9 mouse cellular contexts compared by ENCODE assay signal in the genomic region with DNA sequence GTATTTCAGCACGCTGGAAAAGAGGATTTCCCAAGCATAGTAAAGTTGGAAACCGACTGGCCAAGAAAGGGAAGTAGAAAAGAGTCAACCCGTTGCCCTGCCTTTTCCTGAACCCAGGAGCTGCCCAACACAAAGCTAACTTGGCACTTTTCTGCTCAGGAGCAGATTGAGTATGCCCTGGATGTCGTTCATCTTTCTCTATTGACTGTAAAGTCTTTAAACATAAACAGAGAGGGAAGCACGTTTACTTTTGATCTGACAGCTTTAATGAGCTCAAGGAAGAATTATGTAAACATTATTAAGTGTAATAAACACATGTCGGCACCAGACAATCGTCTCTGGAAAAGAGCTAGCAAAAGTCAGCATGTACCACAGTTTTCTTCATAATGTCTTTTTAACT.
A peak's percentile ranks its signal among the peaks of the same experiment; 100 is the strongest.
DNase-seq lines count a peak whose midpoint lies in the region; ATAC-seq and TF ChIP-seq lines count a peak whose summit lies in the region.
"Had no signal": no experiment of that assay in that cellular context is flagged by ENCODE, and none has a peak within 500 bp of the region (broad histone marks: within the 10 kb centered on the region; RNA-seq: fewer than 3 reads in every experiment).

No protein-coding gene starts in this region.

- no peaks in the 10 kb centered on the region for H3K79me2 ChIP-seq in heart, adult 2 months (replicated peaks; ENCODE audit: control insufficient read depth, insufficient read depth, low read length)

- peak overlapping the region; percentile 55 for H3K4me3 ChIP-seq in heart, embryonic 16.5 days (ENCODE audit: low read length)
- no peak overlapping the region for H3K4me3 ChIP-seq in heart, adult 2 months
- peak overlapping the region; percentile 50; the same call in 1 of the 2 replicates for H3K4me3 ChIP-seq in forebrain, embryonic 12.5 days (replicated peaks)
- H3K4me3 ChIP-seq in limb, embryonic 14.5 days (replicated peaks; ENCODE audit: low read length): peak overlapping the region; percentile 44
- H3K4me3 ChIP-seq in midbrain, embryonic 15.5 days: peak overlapping the region; percentile 54

- H3K9me3 ChIP-seq in heart, embryonic 16.5 days (replicated peaks; ENCODE audit: control insufficient read depth, low read length): no peaks in the 10 kb centered on the region
- no peaks in the 10 kb centered on the region for H3K9me3 ChIP-seq in forebrain, embryonic 12.5 days
- H3K9me3 ChIP-seq in limb, embryonic 14.5 days (ENCODE audit: control insufficient read depth, low read length): no peaks in the 10 kb centered on the region
- H3K9me3 ChIP-seq in midbrain, embryonic 15.5 days: no peaks in the 10 kb centered on the region

- no peak overlapping the region for H3K27ac ChIP-seq in heart, embryonic 16.5 days (ENCODE audit: low read length)
- no peak overlapping the region for H3K27ac ChIP-seq in heart, adult 2 months
- no peak overlapping the region for H3K27ac ChIP-seq in forebrain, embryonic 12.5 days
- H3K27ac ChIP-seq in limb, embryonic 14.5 days (replicated peaks; ENCODE audit: low read depth, low read length): no peak overlapping the region
- H3K27ac ChIP-seq in midbrain, embryonic 15.5 days: no peak overlapping the region

- H3K9ac ChIP-seq in heart, embryonic 16.5 days (ENCODE audit: low read length): no peak overlapping the region
- no peak overlapping the region for H3K9ac ChIP-seq in heart, adult 2 months (ENCODE audit: low read depth, low read length)
- no peak overlapping the region for H3K9ac ChIP-seq in forebrain, embryonic 12.5 days
- H3K9ac ChIP-seq in limb, embryonic 14.5 days (ENCODE audit: low read depth, low read length, severe bottlenecking): no peak overlapping the region
- peak overlapping the region; percentile 50; the same call in 1 of the 2 replicates for H3K9ac ChIP-seq in midbrain, embryonic 15.5 days

- H3K36me3 ChIP-seq in heart, embryonic 16.5 days (ENCODE audit: control insufficient read depth, insufficient read depth): no peaks in the 10 kb centered on the region
- H3K36me3 ChIP-seq in heart, adult 2 months (ENCODE audit: control insufficient read depth, insufficient read depth, low read length): no peaks in the 10 kb centered on the region
- H3K36me3 ChIP-seq in forebrain, embryonic 12.5 days (replicated peaks): no peaks in the 10 kb centered on the region
- no peaks in the 10 kb centered on the region for H3K36me3 ChIP-seq in limb, embryonic 14.5 days (ENCODE audit: control insufficient read depth, insufficient read depth, low read length)
- H3K36me3 ChIP-seq in midbrain, embryonic 15.5 days (replicated peaks): no peaks in the 10 kb centered on the region

- intact Hi-C loops in heart, adult 2 months (cut with DNase I): no loop called here

- no peak for TF ChIP-seq EP300 in heart, adult 2 months (IDR thresholded peaks at IDR 0.05; ENCODE audit: insufficient read depth, low read depth, low read length)

- TF ChIP-seq CTCF in heart, adult 2 months (IDR thresholded peaks at IDR 0.05): no peak

- 28% methylated on average over 7 of the region's 7 CpGs for WGBS in heart, embryonic 16.5 days
- 33% methylated on average over 7 of the region's 7 CpGs for WGBS in heart, adult 2 months
- 48% methylated on average over 7 of the region's 7 CpGs for WGBS in forebrain, embryonic 12.5 days
- WGBS in limb, embryonic 14.5 days: 5% methylated on average over 7 of the region's 7 CpGs
- 38% methylated on average over 7 of the region's 7 CpGs for WGBS in midbrain, embryonic 15.5 days

- no peak for DNase-seq in heart, adult 2 months
- no peak for DNase-seq in limb, embryonic 14.5 days (ENCODE audit: low spot score)
- DNase-seq in adrenal gland, postnatal 25 days: no peak

- no peak for TF ChIP-seq POLR2A in heart, adult 2 months (IDR thresholded peaks at IDR 0.05; ENCODE audit: insufficient read depth, low read depth, low read length)
- TF ChIP-seq POLR2A in limb, embryonic 14.5 days (IDR thresholded peaks at IDR 0.05; ENCODE audit: borderline replicate concordance, extremely low read depth, insufficient read depth, insufficient read length): no peak

- H3K4me2 ChIP-seq in heart, embryonic 16.5 days (ENCODE audit: low read depth, low read length): peak overlapping the region; percentile 84
- H3K4me2 ChIP-seq in forebrain, embryonic 12.5 days: peak overlapping the region; percentile 88
- H3K4me2 ChIP-seq in limb, embryonic 14.5 days (replicated peaks; ENCODE audit: low read depth, low read length, severe bottlenecking): peak overlapping the region; percentile 88
- peak overlapping the region; percentile 93 for H3K4me2 ChIP-seq in midbrain, embryonic 15.5 days

- peaks cover 14% of the 10 kb centered on the region for H3K27me3 ChIP-seq in heart, embryonic 16.5 days (ENCODE audit: control insufficient read depth, insufficient read depth, low read length)
- no peaks in the 10 kb centered on the region; the same call in 1 of the 2 replicates for H3K27me3 ChIP-seq in heart, adult 2 months (ENCODE audit: control insufficient read depth, insufficient read depth, low read length)
- H3K27me3 ChIP-seq in forebrain, embryonic 12.5 days: peaks cover 17% of the 10 kb centered on the region
- 0 out of 2 replicates have a peak, but pooled peaks cover 16% of the 10 kb centered on the region for H3K27me3 ChIP-seq in limb, embryonic 14.5 days (ENCODE audit: control insufficient read depth, insufficient read depth, low read length)
- H3K27me3 ChIP-seq in midbrain, embryonic 15.5 days (replicated peaks): no peaks in the 10 kb centered on the region
- H3K27me3 ChIP-seq: CH12.LX had no signal

- H3K4me1 ChIP-seq in heart, embryonic 16.5 days (ENCODE audit: control insufficient read depth, insufficient read depth, low read length): peaks cover 8% of the 10 kb centered on the region; the same call in 1 of the 2 replicates
- H3K4me1 ChIP-seq in heart, adult 2 months (ENCODE audit: control insufficient read depth, insufficient read depth, low read length): no peaks in the 10 kb centered on the region
- peaks cover 10% of the 10 kb centered on the region for H3K4me1 ChIP-seq in forebrain, embryonic 12.5 days
- H3K4me1 ChIP-seq in limb, embryonic 14.5 days (ENCODE audit: control insufficient read depth, insufficient read depth, low read length): peaks cover 2% of the 10 kb centered on the region
- H3K4me1 ChIP-seq in midbrain, embryonic 15.5 days: peaks cover 13% of the 10 kb centered on the region

- ATAC-seq in heart, embryonic 16.5 days (replicated peaks; ENCODE audit: extremely low read depth, insufficient read depth, low FRiP score): no peak
- ATAC-seq in forebrain, embryonic 12.5 days (ENCODE audit: low FRiP score): peak; percentile 7; the same call in 1 of the 2 replicates
- no peak for ATAC-seq in limb, embryonic 14.5 days (ENCODE audit: low FRiP score, low read depth)
- ATAC-seq in midbrain, embryonic 15.5 days (replicated peaks): peak; percentile 9; the same call in 1 of the 2 replicates
- no peak for ATAC-seq in cerebellum, adult (ENCODE audit: insufficient number of reproducible peaks, low FRiP score, low TSS enrichment)
- no peak for ATAC-seq in frontal cortex, adult (ENCODE audit: low TSS enrichment)

Comparison
In these comparisons a context has a peak if more than half of its experiments do, and no peak if none do; other contexts are left out.
1. ATAC-seq: peak in forebrain, embryonic 12.5 days (single experiment) and midbrain, embryonic 15.5 days (single experiment); none in heart, embryonic 16.5 days (single experiment), limb, embryonic 14.5 days (single experiment), cerebellum, adult (single experiment) and frontal cortex, adult (single experiment).
2. Peak in every context shown above with its lines, with median percentiles within 50 percentile points of each other: H3K4me2 ChIP-seq.